Mouse (Mus musculus) adrenal gland, postnatal 36 days (tissue): ENCODE measurements around the gene Tcaf2. TPM values are rescaled to one million over a fixed set of nuclear protein-coding genes. Genes with fewer than 3 reads are reported as not detected.

ENCODE experiments used
- total RNA-seq, 2 experiments: library from RNA; stranded (reverse); gene quantifications; 2 replicates each; pipeline ENCODE4 v1.2.3; 2021

Gene Tcaf2
- total RNA-seq, 2 experiments from 2014 or later, result 9.4 to 13.7 TPM

Other genes with a start within 250 kb of the Tcaf2 start
- gene Tas2r143, start 245.0 kb downstream of the Tcaf2 start, total RNA-seq, result 1 to 10 TPM; 2.3 to 5.9 TPM
- 1 to 10 TPM; 1.3 to 6.4 TPM for gene Tas2r135, start 239.8 kb downstream of the Tcaf2 start, total RNA-seq
- gene Tas2r126, start 210.7 kb downstream of the Tcaf2 start, total RNA-seq, result 1 to 10 TPM in 1 of 2 experiments, not detected in 1; 3.7 TPM
- not detected for gene Olfr458, start 180.1 kb downstream of the Tcaf2 start, total RNA-seq
- not detected for gene Olfr457, start 168.9 kb downstream of the Tcaf2 start, total RNA-seq
- gene Olfr456, start 158.0 kb downstream of the Tcaf2 start, total RNA-seq, result not detected
- gene Olfr455, start 97.7 kb downstream of the Tcaf2 start, total RNA-seq, result not detected
- gene Tcaf3, start 47.6 kb downstream of the Tcaf2 start, total RNA-seq, result not detected
- gene Tcaf1, start 64.8 kb upstream of the Tcaf2 start, total RNA-seq, result 10 to 100 TPM; 71.7 to 85.6 TPM
- not detected for gene Olfr453, start 94.1 kb upstream of the Tcaf2 start, total RNA-seq
- not detected for gene Olfr38, start 111.2 kb upstream of the Tcaf2 start, total RNA-seq
- gene Olfr452, start 139.8 kb upstream of the Tcaf2 start, total RNA-seq, result not detected
- gene Olfr450, start 166.7 kb upstream of the Tcaf2 start, total RNA-seq, result not detected
- gene Olfr449, start 189.1 kb upstream of the Tcaf2 start, total RNA-seq, result not detected
- gene Olfr448, start 245.2 kb upstream of the Tcaf2 start, total RNA-seq, result not detected